Mouse (Mus musculus): ENCODE measurements at regions not wholly inside any gene's neighbourhood (a gene's known extent, or its start where the extent isn't known, plus 50 kb on each side); places are given as distances from the start of the nearest gene placed in this dataset.

GRCm38 (mm10) chr14:24763845-24764244 lies 276.9 kb downstream of the Rps24 start:
- Histone ChIP-seq H3K4me2 (no peak overlapping the region), H3K4me1 (replicated peaks; ENCODE audit: control insufficient read depth, insufficient read depth, low read length) (no peaks in the 10 kb centered on the region), H3K36me3 (ENCODE audit: control insufficient read depth, insufficient read depth, low read length) (no peaks in the 10 kb centered on the region), H3K9me3 (ENCODE audit: control insufficient read depth, low read length) (no peaks in the 10 kb centered on the region), H3K4me3 (ENCODE audit: low read depth, low read length) (no peak overlapping the region), H3K9ac (ENCODE audit: low read depth, low read length) (no peak overlapping the region), H3K27me3 (replicated peaks; ENCODE audit: control insufficient read depth, insufficient read depth, low read length) (no peaks in the 10 kb centered on the region), H3K27ac (ENCODE audit: low read depth, low read length) (no peak overlapping the region)
- WGBS = 57% methylated on average over 7 of the region's 7 CpGs
- DNase-seq (ENCODE audit: low spot score) (no peak), ATAC-seq (replicated peaks; ENCODE audit: low FRiP score) (no peak)

GRCm38 (mm10) chr14:24766260-24766659 lies 279.3 kb downstream of the Rps24 start:
- ATAC-seq (replicated peaks; ENCODE audit: low FRiP score) = no peak
- Histone ChIP-seq H3K4me3 (ENCODE audit: low read depth, low read length) (no peak overlapping the region), H3K36me3 (ENCODE audit: control insufficient read depth, insufficient read depth, low read length) (no peaks in the 10 kb centered on the region), H3K27me3 (replicated peaks; ENCODE audit: control insufficient read depth, insufficient read depth, low read length) (no peaks in the 10 kb centered on the region), H3K4me2 (no peak overlapping the region), H3K9me3 (ENCODE audit: control insufficient read depth, low read length) (no peaks in the 10 kb centered on the region), H3K27ac (ENCODE audit: low read depth, low read length) (no peak overlapping the region), H3K4me1 (replicated peaks; ENCODE audit: control insufficient read depth, insufficient read depth, low read length) (no peaks in the 10 kb centered on the region; the same call in 1 of the 2 replicates), H3K9ac (ENCODE audit: low read depth, low read length) (no peak overlapping the region)
- WGBS = 69% methylated on average over 3 of the region's 3 CpGs
- no peak for DNase-seq (ENCODE audit: low spot score)

GRCm38 (mm10) chr14:24766690-24767089 lies 279.8 kb downstream of the Rps24 start:
- H3K4me2 ChIP-seq = no peak overlapping the region
- no peak overlapping the region for H3K4me3 ChIP-seq (ENCODE audit: low read depth, low read length)
- no peak overlapping the region for H3K9ac ChIP-seq (ENCODE audit: low read depth, low read length)
- no peaks in the 10 kb centered on the region for H3K36me3 ChIP-seq (ENCODE audit: control insufficient read depth, insufficient read depth, low read length)
- no peak overlapping the region for H3K27ac ChIP-seq (ENCODE audit: low read depth, low read length)
- H3K9me3 ChIP-seq (ENCODE audit: control insufficient read depth, low read length) = no peaks in the 10 kb centered on the region
- WGBS = 47% methylated on average over 2 of the region's 2 CpGs
- no peaks in the 10 kb centered on the region for H3K27me3 ChIP-seq (replicated peaks; ENCODE audit: control insufficient read depth, insufficient read depth, low read length)
- H3K4me1 ChIP-seq (replicated peaks; ENCODE audit: control insufficient read depth, insufficient read depth, low read length) = no peaks in the 10 kb centered on the region; the same call in 1 of the 2 replicates
- ATAC-seq (replicated peaks; ENCODE audit: low FRiP score) (no peak), DNase-seq (ENCODE audit: low spot score) (no peak)

GRCm38 (mm10) chr14:24767316-24767715 lies 280.4 kb downstream of the Rps24 start:
- Histone ChIP-seq H3K27ac (ENCODE audit: low read depth, low read length) (no peak overlapping the region), H3K27me3 (replicated peaks; ENCODE audit: control insufficient read depth, insufficient read depth, low read length) (no peaks in the 10 kb centered on the region)
- DNase-seq (ENCODE audit: low spot score) = no peak

GRCm38 (mm10) chr14:24767964-24768363 lies 281.0 kb downstream of the Rps24 start:
- DNase-seq (ENCODE audit: low spot score) (no peak), ATAC-seq (replicated peaks; ENCODE audit: low FRiP score) (no peak)
- Histone ChIP-seq H3K9ac (ENCODE audit: low read depth, low read length) (no peak overlapping the region), H3K36me3 (ENCODE audit: control insufficient read depth, insufficient read depth, low read length) (no peaks in the 10 kb centered on the region), H3K4me1 (replicated peaks; ENCODE audit: control insufficient read depth, insufficient read depth, low read length) (no peaks in the 10 kb centered on the region; the same call in 1 of the 2 replicates), H3K27ac (ENCODE audit: low read depth, low read length) (no peak overlapping the region), H3K9me3 (ENCODE audit: control insufficient read depth, low read length) (no peaks in the 10 kb centered on the region), H3K4me3 (ENCODE audit: low read depth, low read length) (no peak overlapping the region), H3K27me3 (replicated peaks; ENCODE audit: control insufficient read depth, insufficient read depth, low read length) (no peaks in the 10 kb centered on the region), H3K4me2 (no peak overlapping the region)
- WGBS = 84% methylated on average over 5 of the region's 5 CpGs

More at GRCm38 (mm10) chr14:24767316-24767715, 280.4 kb downstream of the Rps24 start:
- no peak for ATAC-seq (replicated peaks; ENCODE audit: low FRiP score)
- Histone ChIP-seq H3K4me2 (no peak overlapping the region), H3K4me3 (ENCODE audit: low read depth, low read length) (no peak overlapping the region), H3K9me3 (ENCODE audit: control insufficient read depth, low read length) (no peaks in the 10 kb centered on the region), H3K9ac (ENCODE audit: low read depth, low read length) (no peak overlapping the region), H3K36me3 (ENCODE audit: control insufficient read depth, insufficient read depth, low read length) (no peaks in the 10 kb centered on the region), H3K4me1 (replicated peaks; ENCODE audit: control insufficient read depth, insufficient read depth, low read length) (no peaks in the 10 kb centered on the region; the same call in 1 of the 2 replicates)
- WGBS = 76% methylated on average over 5 of the region's 5 CpGs

GRCm38 (mm10) chr14:24769451-24769850 lies 282.5 kb downstream of the Rps24 start:
- DNase-seq (ENCODE audit: low spot score) = no peak
- no peak overlapping the region for H3K4me2 ChIP-seq
- no peaks in the 10 kb centered on the region; the same call in 1 of the 2 replicates for H3K4me1 ChIP-seq (replicated peaks; ENCODE audit: control insufficient read depth, insufficient read depth, low read length)
- no peak overlapping the region for H3K27ac ChIP-seq (ENCODE audit: low read depth, low read length)
- no peak overlapping the region for H3K9ac ChIP-seq (ENCODE audit: low read depth, low read length)
- H3K9me3 ChIP-seq (ENCODE audit: control insufficient read depth, low read length) = no peaks in the 10 kb centered on the region
- H3K27me3 ChIP-seq (replicated peaks; ENCODE audit: control insufficient read depth, insufficient read depth, low read length) = no peaks in the 10 kb centered on the region
- 63% methylated on average over 3 of the region's 3 CpGs for WGBS
- H3K4me3 ChIP-seq (ENCODE audit: low read depth, low read length) = no peak overlapping the region
- no peaks in the 10 kb centered on the region for H3K36me3 ChIP-seq (ENCODE audit: control insufficient read depth, insufficient read depth, low read length)
- no peak for ATAC-seq (replicated peaks; ENCODE audit: low FRiP score)

- Histone ChIP-seq H3K4me3 (ENCODE audit: low read depth, low read length) (no peak overlapping the region), H3K4me2 (no peak overlapping the region), H3K27me3 (replicated peaks; ENCODE audit: control insufficient read depth, insufficient read depth, low read length) (no peaks in the 10 kb centered on the region), H3K4me1 (replicated peaks; ENCODE audit: control insufficient read depth, insufficient read depth, low read length) (no peaks in the 10 kb centered on the region; the same call in 1 of the 2 replicates), H3K36me3 (ENCODE audit: control insufficient read depth, insufficient read depth, low read length) (no peaks in the 10 kb centered on the region), H3K9me3 (ENCODE audit: control insufficient read depth, low read length) (no peaks in the 10 kb centered on the region), H3K27ac (ENCODE audit: low read depth, low read length) (no peak overlapping the region), H3K9ac (ENCODE audit: low read depth, low read length) (no peak overlapping the region)
- 38% methylated on average over 11 of the region's 11 CpGs for WGBS
- ATAC-seq (replicated peaks; ENCODE audit: low FRiP score) (no peak), DNase-seq (ENCODE audit: low spot score) (no peak)
Measured at GRCm38 (mm10) chr14:24770015-24770977, 283.4 kb downstream of the Rps24 start.

GRCm38 (mm10) chr14:24771663-24772062 lies 284.7 kb downstream of the Rps24 start:
- WGBS = 69% methylated on average over 1 of the region's 1 CpGs
- ATAC-seq (replicated peaks; ENCODE audit: low FRiP score) = no peak
- no peak overlapping the region for H3K27ac ChIP-seq (ENCODE audit: low read depth, low read length)

GRCm38 (mm10) chr14:24772129-24772528 lies 285.2 kb downstream of the Rps24 start:
- Histone ChIP-seq H3K27me3 (replicated peaks; ENCODE audit: control insufficient read depth, insufficient read depth, low read length) (no peaks in the 10 kb centered on the region), H3K4me2 (no peak overlapping the region), H3K27ac (ENCODE audit: low read depth, low read length) (no peak overlapping the region), H3K36me3 (ENCODE audit: control insufficient read depth, insufficient read depth, low read length) (no peaks in the 10 kb centered on the region), H3K9me3 (ENCODE audit: control insufficient read depth, low read length) (no peaks in the 10 kb centered on the region), H3K9ac (ENCODE audit: low read depth, low read length) (no peak overlapping the region), H3K4me1 (replicated peaks; ENCODE audit: control insufficient read depth, insufficient read depth, low read length) (no peaks in the 10 kb centered on the region; the same call in 1 of the 2 replicates), H3K4me3 (ENCODE audit: low read depth, low read length) (no peak overlapping the region)
- WGBS = 67% methylated on average over 4 of the region's 4 CpGs
- no peak for DNase-seq (ENCODE audit: low spot score)
- no peak for ATAC-seq (replicated peaks; ENCODE audit: low FRiP score)

More at GRCm38 (mm10) chr14:24771663-24772062, 284.7 kb downstream of the Rps24 start:
- Histone ChIP-seq H3K36me3 (ENCODE audit: control insufficient read depth, insufficient read depth, low read length) (no peaks in the 10 kb centered on the region), H3K4me3 (ENCODE audit: low read depth, low read length) (no peak overlapping the region), H3K9ac (ENCODE audit: low read depth, low read length) (no peak overlapping the region), H3K9me3 (ENCODE audit: control insufficient read depth, low read length) (no peaks in the 10 kb centered on the region), H3K27me3 (replicated peaks; ENCODE audit: control insufficient read depth, insufficient read depth, low read length) (no peaks in the 10 kb centered on the region), H3K4me2 (no peak overlapping the region), H3K4me1 (replicated peaks; ENCODE audit: control insufficient read depth, insufficient read depth, low read length) (no peaks in the 10 kb centered on the region; the same call in 1 of the 2 replicates)
- no peak for DNase-seq (ENCODE audit: low spot score)

Measured in liver, embryonic 11.5 days (tissue).